Mouse (Mus musculus): ENCODE data around the gene Pde6d. TPM values are rescaled to one million over a fixed set of nuclear protein-coding genes. Genes with fewer than 3 reads are reported as not detected.
"Not testable (repeated sequence)": the region's sequence is repeated elsewhere in the genome, so short reads cannot be mapped to it uniquely, and the experiment has no call there.

Pde6d gene
- polyA plus RNA-seq, 1 experiment from 2014 or later: 75.8 TPM

- Histone ChIP-seq H3K4me1 (peaks cover 33% of the 10 kb centered on the region), H3K9ac (peak overlapping the region; percentile 36; the same call in 1 of the 2 replicates), H3K36me3 (no peaks in the 10 kb centered on the region), H3K4me2 (replicated peaks) (no peak overlapping the region), H3K27ac (peak overlapping the region; percentile 81), H3K4me3 (no peak overlapping the region), H3K27me3 (no peaks in the 10 kb centered on the region), H3K9me3 (no peaks in the 10 kb centered on the region)
- 51% methylated on average over 7 of the region's 7 CpGs for WGBS
- ATAC-seq (ENCODE audit: low FRiP score, low read depth): no peak
These were observed 60.0 kb downstream of the Pde6d start for GRCm38 (mm10) chr1:86522286-86522871.

GRCm38 (mm10) chr1:86520361-86520760 is 62.1 kb downstream of the Pde6d start:
- Histone ChIP-seq H3K4me2 (replicated peaks) (no peak overlapping the region), H3K27ac (no peak overlapping the region), H3K9ac (no peak overlapping the region), H3K36me3 (no peaks in the 10 kb centered on the region), H3K4me3 (no peak overlapping the region), H3K9me3 (no peaks in the 10 kb centered on the region), H3K4me1 (peaks cover 43% of the 10 kb centered on the region), H3K27me3 (no peaks in the 10 kb centered on the region)
- WGBS: 46% methylated on average over 7 of the region's 7 CpGs
- ATAC-seq (ENCODE audit: low FRiP score, low read depth): no peak

- ATAC-seq (ENCODE audit: low FRiP score, low read depth): no peak
- Histone ChIP-seq H3K36me3 (no peaks in the 10 kb centered on the region), H3K4me1 (peaks cover 19% of the 10 kb centered on the region), H3K9ac (no peak overlapping the region), H3K4me2 (replicated peaks) (no peak overlapping the region), H3K9me3 (no peaks in the 10 kb centered on the region), H3K4me3 (no peak overlapping the region), H3K27me3 (no peaks in the 10 kb centered on the region), H3K27ac (no peak overlapping the region)
- 77% methylated on average over 3 of the region's 3 CpGs for WGBS
These were observed 65.4 kb downstream of the Pde6d start for GRCm38 (mm10) chr1:86517076-86517475.

GRCm38 (mm10) chr1:86515715-86516410 is 66.6 kb downstream of the Pde6d start:
- no peak overlapping the region for H3K9ac ChIP-seq
- peaks cover 26% of the 10 kb centered on the region for H3K4me1 ChIP-seq
- no peak overlapping the region for H3K4me3 ChIP-seq
- peak; percentile 62; the same call in 1 of the 2 replicates for ATAC-seq (ENCODE audit: low FRiP score, low read depth)
- 35% methylated on average over 6 of the region's 6 CpGs for WGBS
- H3K9me3 ChIP-seq: no peaks in the 10 kb centered on the region
- no peaks in the 10 kb centered on the region for H3K36me3 ChIP-seq
- H3K4me2 ChIP-seq (replicated peaks): no peak overlapping the region
- no peaks in the 10 kb centered on the region for H3K27me3 ChIP-seq
- peak overlapping the region; percentile 69; the same call in 1 of the 2 replicates for H3K27ac ChIP-seq

GRCm38 (mm10) chr1:86513031-86513430 is 69.4 kb downstream of the Pde6d start:
- not testable (repeated sequence) for ATAC-seq (ENCODE audit: low FRiP score, low read depth); H3K9ac ChIP-seq; H3K27ac ChIP-seq; H3K4me2 ChIP-seq (replicated peaks); H3K4me3 ChIP-seq; H3K27me3 ChIP-seq; H3K36me3 ChIP-seq; H3K9me3 ChIP-seq
- WGBS: 85% methylated on average over 1 of the region's 1 CpGs
- peaks cover 35% of the 10 kb centered on the region for H3K4me1 ChIP-seq

GRCm38 (mm10) chr1:86512154-86512720 is 70.2 kb downstream of the Pde6d start:
- WGBS: 64% methylated on average over 4 of the region's 4 CpGs
- H3K4me2 ChIP-seq (replicated peaks): no peak overlapping the region
- no peak for ATAC-seq (ENCODE audit: low FRiP score, low read depth)
- no peak overlapping the region for H3K9ac ChIP-seq
- H3K27ac ChIP-seq: peak overlapping the region; percentile 16; the same call in 1 of the 2 replicates
- H3K27me3 ChIP-seq: no peaks in the 10 kb centered on the region
- H3K9me3 ChIP-seq: no peaks in the 10 kb centered on the region
- H3K4me1 ChIP-seq: peaks cover 35% of the 10 kb centered on the region
- H3K36me3 ChIP-seq: no peaks in the 10 kb centered on the region
- no peak overlapping the region for H3K4me3 ChIP-seq

- Histone ChIP-seq H3K9ac (no peak overlapping the region), H3K4me1 (peaks cover 33% of the 10 kb centered on the region), H3K27ac (no peak overlapping the region; the same call in 1 of the 2 replicates), H3K4me3 (no peak overlapping the region), H3K4me2 (replicated peaks) (no peak overlapping the region), H3K27me3 (no peaks in the 10 kb centered on the region), H3K36me3 (no peaks in the 10 kb centered on the region), H3K9me3 (no peaks in the 10 kb centered on the region)
- no peak for ATAC-seq (ENCODE audit: low FRiP score, low read depth)
- 65% methylated on average over 9 of the region's 9 CpGs for WGBS
These were observed 71.6 kb downstream of the Pde6d start for GRCm38 (mm10) chr1:86510676-86511441.

- no peak for ATAC-seq (ENCODE audit: low FRiP score, low read depth)
- H3K4me3 ChIP-seq: no peak overlapping the region
- no peaks in the 10 kb centered on the region for H3K27me3 ChIP-seq
- H3K27ac ChIP-seq: no peak overlapping the region
- H3K9me3 ChIP-seq: no peaks in the 10 kb centered on the region
- H3K9ac ChIP-seq: no peak overlapping the region
- no peaks in the 10 kb centered on the region for H3K36me3 ChIP-seq
- H3K4me2 ChIP-seq (replicated peaks): no peak overlapping the region
- WGBS: 71% methylated on average over 1 of the region's 1 CpGs
- H3K4me1 ChIP-seq: peaks cover 36% of the 10 kb centered on the region
These were observed 72.2 kb downstream of the Pde6d start for GRCm38 (mm10) chr1:86510266-86510665.

- Histone ChIP-seq H3K36me3 (no peaks in the 10 kb centered on the region), H3K9ac (no peak overlapping the region), H3K27me3 (no peaks in the 10 kb centered on the region), H3K4me1 (peaks cover 44% of the 10 kb centered on the region), H3K4me3 (no peak overlapping the region), H3K27ac (peak overlapping the region; percentile 55), H3K9me3 (no peaks in the 10 kb centered on the region), H3K4me2 (replicated peaks) (no peak overlapping the region)
- WGBS: 7% methylated on average over 7 of the region's 7 CpGs
- ATAC-seq (ENCODE audit: low FRiP score, low read depth): no peak
These were observed 73.0 kb downstream of the Pde6d start for GRCm38 (mm10) chr1:86509410-86509809.

GRCm38 (mm10) chr1:86507866-86508265 is 74.6 kb downstream of the Pde6d start:
- no peak for ATAC-seq (ENCODE audit: low FRiP score, low read depth)
- Histone ChIP-seq H3K27ac (no peak overlapping the region), H3K27me3 (no peaks in the 10 kb centered on the region), H3K9ac (no peak overlapping the region), H3K9me3 (no peaks in the 10 kb centered on the region), H3K4me3 (no peak overlapping the region), H3K4me1 (peaks cover 52% of the 10 kb centered on the region), H3K36me3 (no peaks in the 10 kb centered on the region), H3K4me2 (replicated peaks) (no peak overlapping the region)
- 84% methylated on average over 5 of the region's 5 CpGs for WGBS

- Histone ChIP-seq H3K27ac (no peak overlapping the region; the same call in 1 of the 2 replicates), H3K4me3 (no peak overlapping the region), H3K27me3 (no peaks in the 10 kb centered on the region), H3K4me2 (replicated peaks) (no peak overlapping the region), H3K9me3 (no peaks in the 10 kb centered on the region), H3K9ac (peak overlapping the region; percentile 25; the same call in 1 of the 2 replicates), H3K4me1 (peaks cover 55% of the 10 kb centered on the region), H3K36me3 (no peaks in the 10 kb centered on the region)
- WGBS: 89% methylated on average over 5 of the region's 5 CpGs
- no peak for ATAC-seq (ENCODE audit: low FRiP score, low read depth)
These were observed 76.0 kb downstream of the Pde6d start for GRCm38 (mm10) chr1:86506420-86506819.

- Histone ChIP-seq H3K9ac (peak overlapping the region; percentile 80), H3K4me2 (replicated peaks) (peak overlapping the region; percentile 79), H3K36me3 (no peaks in the 10 kb centered on the region), H3K4me1 (peaks cover 58% of the 10 kb centered on the region), H3K4me3 (no peak overlapping the region), H3K27ac (peak overlapping the region; percentile 99), H3K9me3 (no peaks in the 10 kb centered on the region), H3K27me3 (no peaks in the 10 kb centered on the region)
- no peak for ATAC-seq (ENCODE audit: low FRiP score, low read depth)
- WGBS: 86% methylated on average over 1 of the region's 1 CpGs
These were observed 77.0 kb downstream of the Pde6d start for GRCm38 (mm10) chr1:86505461-86505860.
